Mouse (Mus musculus) liver, postnatal 0 days (tissue): ENCODE data around the gene Hlcs. TPM values are rescaled to one million over a fixed set of nuclear protein-coding genes. Genes with fewer than 3 reads are reported as not detected.

Experiments
- ATAC-seq: fragments of 200-750 bp; cut with Nextera tagmentation; 2 replicates; pipeline ENCODE4 v1.8.0; 2017; ENCODE audit warnings: mild to moderate bottlenecking, moderate library complexity
- DNase-seq: peaks from one replicate; pipeline ENCODE4 v3.0.0-alpha.2; 2016
- H3K27ac ChIP-seq: fragments of 300-500 bp; sonication (generic); 2 replicates; pipeline ENCODE4 v1.5.1; 2014; ENCODE audit warnings: antibody characterized with exemption, moderate library complexity, mild to moderate bottlenecking, low read depth
- H3K27me3 ChIP-seq: fragments of 300-500 bp; sonication (generic); 2 replicates; pipeline ENCODE4 v1.6.1; 2014; ENCODE audit warnings: low read length, control low read depth, mixed read lengths; ENCODE audit not compliant: insufficient read depth
- H3K36me3 ChIP-seq: fragments of 300-500 bp; sonication (generic); replicated peaks from 2 replicates; pipeline ENCODE4 v1.6.1; 2014; ENCODE audit warnings: mild to moderate bottlenecking, control low read depth, low read length, moderate library complexity, mixed read lengths; ENCODE audit not compliant: insufficient read depth
- H3K4me1 ChIP-seq: fragments of 300-500 bp; sonication (generic); 2 replicates; pipeline ENCODE4 v1.6.1; 2014; ENCODE audit warnings: antibody characterized with exemption, mild to moderate bottlenecking, control low read depth; ENCODE audit not compliant: insufficient read depth
- H3K4me2 ChIP-seq: fragments of 300-500 bp; sonication (generic); 2 replicates; pipeline ENCODE4 v1.6.1; 2014; ENCODE audit warnings: low read depth, mild to moderate bottlenecking, low read length, moderate library complexity, mixed read lengths
- H3K4me3 ChIP-seq: fragments of 300-500 bp; sonication (generic); 2 replicates; pipeline ENCODE4 v1.5.1; 2014; ENCODE audit warnings: low read depth, low read length
- H3K9ac ChIP-seq: fragments of 300-500 bp; sonication (generic); replicated peaks from 2 replicates; pipeline ENCODE4 v1.6.1; 2014; ENCODE audit warnings: mild to moderate bottlenecking, moderate library complexity
- H3K9me3 ChIP-seq: fragments of 300-500 bp; sonication (generic); 2 replicates; pipeline ENCODE4 v1.6.1; 2016; ENCODE audit warnings: mild to moderate bottlenecking, control low read depth, low read length, mixed read lengths
- CTCF ChIP-seq: sonication (generic); IDR thresholded peaks from 2 replicates; pipeline ENCODE4 v1.5.1; 2016; ENCODE audit warnings: antibody characterized with exemption, low read depth
- EP300 ChIP-seq: IDR thresholded peaks from 2 replicates; pipeline ENCODE4 v1.6.1; 2016; ENCODE audit warnings: antibody characterized with exemption, low read depth, mild to moderate bottlenecking
- WGBS: fragments of 180-500 bp; shearing (Covaris S2); extraction: QIAGEN DNeasy Blood & Tissue Kit; methylation state at CpG from one replicate; pipeline ENCODE4 v1.1.7; 2014; ENCODE audit not compliant: insufficient replicate concordance; 5-methylcytosine and 5-hydroxymethylcytosine counted together
- polyA plus RNA-seq: library from polyadenylated mRNA; unstranded; fragments of >200 nt; fragmentation: Nextera tagmentation; extraction: Ambion mirVana; gene quantifications from 2 replicates; pipeline ENCODE4 v1.2.1, GENCODE M21; 2015

Hlcs gene
- polyA plus RNA-seq, 1 experiment from 2014 or later = 2.9 TPM

GRCm38 (mm10) chr16:94246976-94247375, 66.4 kb downstream of the Hlcs start:
- no peaks in the 10 kb centered on the region for H3K27me3 ChIP-seq
- no peak overlapping the region for H3K9ac ChIP-seq
- no peak for TF ChIP-seq CTCF
- 78% methylated on average over 8 of the region's 8 CpGs for WGBS
- no peak overlapping the region for H3K4me2 ChIP-seq
- DNase-seq (no peak), ATAC-seq (no peak)
- H3K4me1 ChIP-seq = peaks cover 5% of the 10 kb centered on the region; the same call in 1 of the 2 replicates
- H3K36me3 ChIP-seq = 0 out of 2 replicates have a peak, but pooled peaks cover 2% of the 10 kb centered on the region
- H3K9me3 ChIP-seq = no peaks in the 10 kb centered on the region
- no peak overlapping the region for H3K27ac ChIP-seq
- no peak overlapping the region for H3K4me3 ChIP-seq

- DNase-seq = peak; percentile 33
- H3K27me3 ChIP-seq = no peaks in the 10 kb centered on the region
Observed at GRCm38 (mm10) chr16:94246058-94246784, 67.2 kb downstream of the Hlcs start.

GRCm38 (mm10) chr16:94241126-94241525, 72.2 kb downstream of the Hlcs start:
- H3K4me3 ChIP-seq = no peak overlapping the region

More at GRCm38 (mm10) chr16:94246058-94246784, 67.2 kb downstream of the Hlcs start:
- peak; percentile 60 for ATAC-seq
- H3K4me3 ChIP-seq = no peak overlapping the region
- no peak overlapping the region for H3K9ac ChIP-seq
- TF ChIP-seq CTCF (0 out of 2 replicates have a peak, but pooled peaks have one; percentile 4), EP300 (no peak)
- H3K4me1 ChIP-seq = peaks cover 5% of the 10 kb centered on the region; the same call in 1 of the 2 replicates
- H3K36me3 ChIP-seq = 0 out of 2 replicates have a peak, but pooled peaks cover 2% of the 10 kb centered on the region
- WGBS = 61% methylated on average over 17 of the region's 17 CpGs
- no peak overlapping the region for H3K4me2 ChIP-seq
- no peak overlapping the region for H3K27ac ChIP-seq
- no peaks in the 10 kb centered on the region for H3K9me3 ChIP-seq

GRCm38 (mm10) chr16:94240190-94240589, 73.2 kb downstream of the Hlcs start:
- Histone ChIP-seq H3K9ac (no peak overlapping the region), H3K36me3 (0 out of 2 replicates have a peak, but pooled peaks cover 2% of the 10 kb centered on the region), H3K9me3 (no peaks in the 10 kb centered on the region), H3K4me2 (no peak overlapping the region), H3K27ac (peak overlapping the region; percentile 62; the same call in 1 of the 2 replicates), H3K4me1 (peaks cover 7% of the 10 kb centered on the region; the same call in 1 of the 2 replicates), H3K4me3 (no peak overlapping the region), H3K27me3 (no peaks in the 10 kb centered on the region)
- ATAC-seq (no peak), DNase-seq (no peak)
- TF ChIP-seq EP300 (no peak), CTCF (0 out of 2 replicates have a peak, but pooled peaks have one; percentile 15)
- 26% methylated on average over 2 of the region's 2 CpGs for WGBS

More at GRCm38 (mm10) chr16:94241126-94241525, 72.2 kb downstream of the Hlcs start:
- DNase-seq (peak; percentile 50), ATAC-seq (peak; percentile 31)
- 63% methylated on average over 10 of the region's 10 CpGs for WGBS
- TF ChIP-seq CTCF = no peak
- TF ChIP-seq EP300 = no peak
- Histone ChIP-seq H3K27ac (peak overlapping the region; percentile 62), H3K9me3 (no peaks in the 10 kb centered on the region), H3K27me3 (no peaks in the 10 kb centered on the region), H3K4me2 (no peak overlapping the region), H3K4me1 (peaks cover 4% of the 10 kb centered on the region; the same call in 1 of the 2 replicates), H3K9ac (no peak overlapping the region), H3K36me3 (0 out of 2 replicates have a peak, but pooled peaks cover 2% of the 10 kb centered on the region)

- WGBS = 51% methylated on average over 6 of the region's 6 CpGs
- Histone ChIP-seq H3K4me1 (peaks cover 9% of the 10 kb centered on the region; the same call in 1 of the 2 replicates), H3K27ac (0 out of 2 replicates have a peak overlapping the region, but pooled peaks have one; percentile 55), H3K4me3 (no peak overlapping the region), H3K9ac (no peak overlapping the region), H3K27me3 (no peaks in the 10 kb centered on the region), H3K4me2 (no peak overlapping the region), H3K36me3 (0 out of 2 replicates have a peak, but pooled peaks cover 2% of the 10 kb centered on the region), H3K9me3 (no peaks in the 10 kb centered on the region)
- no peak for TF ChIP-seq EP300
- TF ChIP-seq CTCF = no peak
- ATAC-seq (no peak), DNase-seq (no peak)
Observed at GRCm38 (mm10) chr16:94239567-94239966, 73.8 kb downstream of the Hlcs start.

- 79% methylated on average over 7 of the region's 7 CpGs for WGBS
- 0 out of 2 replicates have a peak overlapping the region, but pooled peaks have one; percentile 55 for H3K27ac ChIP-seq
Observed at GRCm38 (mm10) chr16:94239146-94239545, 74.2 kb downstream of the Hlcs start.

More at GRCm38 (mm10) chr16:94239146-94239545, 74.2 kb downstream of the Hlcs start:
- TF ChIP-seq CTCF = no peak
- no peak for TF ChIP-seq EP300
- Histone ChIP-seq H3K4me3 (no peak overlapping the region), H3K9ac (no peak overlapping the region), H3K36me3 (0 out of 2 replicates have a peak, but pooled peaks cover 2% of the 10 kb centered on the region), H3K27me3 (no peaks in the 10 kb centered on the region), H3K4me2 (no peak overlapping the region), H3K9me3 (no peaks in the 10 kb centered on the region), H3K4me1 (peaks cover 11% of the 10 kb centered on the region; the same call in 1 of the 2 replicates)
- DNase-seq = no peak
- ATAC-seq = no peak
